Mouse (Mus musculus): Measurements from ENCODE around the gene Tbc1d8b. TPM values are rescaled to one million over a fixed set of nuclear protein-coding genes. Genes with fewer than 3 reads are reported as not detected.
"Not testable (repeated sequence)": the region's sequence is repeated elsewhere in the genome, so short reads cannot be mapped to it uniquely, and the experiment has no call there.

Tbc1d8b gene
- 7.8 and 8.2 TPM in 2 replicates for total RNA-seq (2021)
- long read RNA-seq = 0 reads

- peak; percentile 74 for DNase-seq
These were observed at the start of gene Tbc1d8b for GRCm38 (mm10) chrX:139684775-139685695. TSS of gene Tbc1d8b (plus strand) at chrX:139684996.

GRCm38 (mm10) chrX:139639744-139640143 is 45.1 kb upstream of the Tbc1d8b start:
- no peak for DNase-seq

DNA sequence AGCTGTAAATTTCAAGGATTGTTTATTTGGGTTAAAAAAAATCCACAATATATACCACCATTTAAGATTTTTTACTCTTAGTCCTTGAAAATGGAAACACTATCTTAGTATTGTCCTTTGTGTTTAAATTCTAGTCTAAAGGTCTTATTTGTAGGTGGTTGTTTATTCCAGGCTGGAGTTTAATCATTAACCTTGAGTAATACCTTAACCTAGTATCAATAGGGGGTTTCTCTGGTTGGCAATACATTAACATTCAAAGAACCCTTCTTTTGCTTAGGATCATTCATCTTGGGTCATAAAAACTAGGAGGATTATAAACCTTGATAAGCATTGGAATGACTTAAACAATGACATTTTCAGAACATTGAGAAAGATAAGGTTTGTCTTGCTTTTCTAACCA is 44.4 kb upstream of the Tbc1d8b start:
- DNase-seq = no peak

DNA sequence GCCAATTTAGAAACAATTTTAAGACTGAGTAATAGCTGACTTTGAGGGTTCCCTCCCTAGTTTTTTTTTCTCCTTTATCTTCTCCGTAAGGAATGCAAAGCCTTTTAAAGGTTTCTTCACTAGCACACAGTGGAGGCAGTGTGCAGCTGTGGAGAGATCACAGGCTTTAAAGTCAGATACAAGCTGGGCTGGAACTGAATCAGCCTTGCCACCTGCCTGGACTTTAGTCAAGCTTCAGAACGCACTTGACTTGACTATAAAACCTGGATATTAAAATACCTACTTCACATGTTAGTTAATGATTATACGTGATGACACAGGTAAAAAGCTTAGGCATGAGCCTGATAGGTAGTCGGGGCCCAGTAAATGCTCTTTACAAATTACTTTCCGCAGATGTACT is 32.6 kb upstream of the Tbc1d8b start:
- DNase-seq = no peak

- no peak for DNase-seq
These were observed 31.5 kb upstream of the Tbc1d8b start for GRCm38 (mm10) chrX:139653292-139653691.

- DNase-seq = no peak
These were observed 30.3 kb upstream of the Tbc1d8b start for GRCm38 (mm10) chrX:139654350-139655063.

DNA sequence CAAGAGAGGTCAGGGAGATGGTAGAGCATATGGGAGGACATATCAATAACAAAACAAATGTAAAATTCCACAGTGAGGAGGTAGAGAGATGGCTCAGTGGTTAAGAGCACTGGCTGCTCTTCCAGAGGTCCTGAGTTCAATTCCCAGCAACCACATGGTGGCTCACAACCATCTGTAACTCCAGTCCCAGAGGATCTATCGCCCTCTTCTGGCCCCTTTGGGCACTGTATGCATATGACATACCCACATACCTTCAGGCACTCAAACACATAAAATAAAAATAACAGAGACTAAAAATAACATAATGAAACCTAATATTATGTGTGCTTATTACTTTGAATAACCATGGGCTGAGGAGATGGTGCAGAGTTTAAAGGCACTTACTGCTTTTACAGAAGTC is 22.7 kb upstream of the Tbc1d8b start:
- DNase-seq = no peak

GRCm38 (mm10) chrX:139665829-139666228 is 19.0 kb upstream of the Tbc1d8b start:
- DNase-seq = no peak

DNA sequence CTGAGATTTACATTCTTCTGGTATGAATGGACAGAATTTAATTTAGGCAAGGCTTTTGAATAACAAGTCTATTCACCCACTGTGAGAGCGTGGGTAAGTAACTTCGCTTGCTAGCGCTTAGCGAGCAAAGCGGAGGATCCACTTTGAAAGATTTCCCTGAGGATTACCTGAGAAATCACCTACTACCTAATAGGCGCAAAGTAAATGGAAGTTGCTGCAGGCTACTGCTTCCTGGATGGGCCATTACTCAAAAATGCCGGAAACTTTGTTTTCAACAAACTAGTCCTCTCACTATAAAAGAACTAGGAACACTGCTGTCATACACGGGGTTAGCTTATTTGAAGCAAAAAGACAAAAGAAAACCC is 404 bp upstream of the Tbc1d8b start:
- DNase-seq = no peak

DNA sequence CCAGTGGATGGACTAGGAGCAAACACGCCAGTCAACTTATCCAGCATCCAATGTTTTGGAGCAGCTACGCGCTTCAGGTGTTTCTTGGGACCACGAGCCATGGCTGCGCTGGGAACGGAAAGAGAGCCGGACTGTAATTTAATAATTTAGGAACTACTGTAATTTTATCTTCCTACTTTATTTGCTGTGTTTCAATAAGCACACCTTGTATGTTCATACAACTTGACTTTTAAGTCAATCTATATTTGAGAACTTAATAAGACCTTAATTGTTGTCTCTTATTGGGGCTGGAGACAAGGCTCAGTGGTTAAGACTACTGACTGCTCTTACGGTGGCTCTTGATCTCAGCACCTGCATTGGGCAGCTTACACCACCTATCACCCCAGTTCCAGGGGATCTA is 29.6 kb downstream of the Tbc1d8b start, which contains the start of gene Gm15013:
Gm15013 (minus strand) TSS at position 101 of the 400 bp plus-strand sequence.
- DNase-seq = no peak

DNA sequence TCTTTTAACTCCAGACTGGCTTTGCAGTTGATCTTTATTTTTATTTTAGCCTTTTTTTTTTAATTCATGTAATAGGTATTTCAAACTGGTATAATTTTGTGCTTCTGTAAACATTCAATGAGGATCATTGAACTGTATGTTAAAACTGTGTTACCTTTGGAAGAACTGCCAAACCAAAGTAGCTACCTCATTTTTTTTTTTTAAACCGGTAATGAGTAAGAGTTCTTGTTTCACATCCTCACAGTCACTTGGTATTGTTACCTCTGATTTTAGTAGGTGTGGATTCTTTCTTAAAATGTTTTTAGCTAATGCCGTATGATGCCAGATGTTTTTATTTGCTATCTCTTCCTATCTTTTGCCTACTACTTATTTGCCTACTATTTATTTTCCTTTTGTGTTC is 37.6 kb downstream of the Tbc1d8b start:
- DNase-seq = no peak

- DNase-seq = no peak
These were observed 45.7 kb downstream of the Tbc1d8b start for GRCm38 (mm10) chrX:139730541-139730940.

- DNase-seq = no peak
These were observed 52.3 kb downstream of the Tbc1d8b start for GRCm38 (mm10) chrX:139737066-139737465.

DNA sequence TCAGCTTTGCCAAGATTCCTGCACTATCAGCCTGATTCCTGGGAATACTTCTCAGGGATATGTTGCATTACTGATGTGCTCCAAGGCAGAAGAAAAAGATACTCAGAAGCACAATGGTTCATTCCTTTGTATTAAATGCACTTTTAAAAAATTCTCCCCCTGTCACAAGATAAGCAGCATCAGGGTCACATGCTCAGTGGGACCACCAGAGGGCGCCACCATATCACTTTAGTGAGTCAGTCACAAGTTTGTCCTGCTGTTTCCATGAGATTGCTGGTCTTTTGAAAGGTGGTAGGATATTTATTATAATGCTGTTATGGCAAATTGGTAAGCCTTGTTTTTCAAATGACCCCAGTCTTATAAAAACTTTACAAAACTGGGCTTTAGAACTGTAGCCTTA is 67.1 kb downstream of the Tbc1d8b start:
- DNase-seq = peak; percentile 56

- DNase-seq = not testable (repeated sequence)
These were observed 73.8 kb downstream of the Tbc1d8b start for GRCm38 (mm10) chrX:139758634-139759033.

DNA sequence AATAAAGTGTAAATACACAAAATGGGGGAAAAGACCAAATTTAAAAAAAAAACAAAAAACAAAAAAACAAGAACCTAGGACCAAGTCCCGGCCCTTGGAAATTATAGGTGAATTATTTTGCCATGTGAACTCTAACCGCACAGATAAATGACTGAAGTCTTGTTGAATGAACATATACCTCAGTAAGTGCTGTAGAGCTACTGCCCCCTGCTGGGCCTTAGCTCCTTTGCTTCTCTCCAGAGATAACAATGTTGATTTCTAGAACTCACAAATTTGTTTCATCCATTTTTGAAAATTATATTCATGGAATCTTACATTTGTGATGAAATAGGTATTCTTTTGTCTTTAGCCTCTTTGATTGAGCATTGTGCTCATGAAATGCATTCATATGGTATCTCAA is 77.8 kb downstream of the Tbc1d8b start:
- peak; percentile 24 for DNase-seq

GRCm38 (mm10) chrX:139769975-139770637 is 85.3 kb downstream of the Tbc1d8b start:
- DNase-seq = no peak

GRCm38 (mm10) chrX:139774309-139775083 is 89.7 kb downstream of the Tbc1d8b start:
- peak; percentile 62 for DNase-seq

GRCm38 (mm10) chrX:139775084-139775612 is 90.4 kb downstream of the Tbc1d8b start:
- peak; percentile 68 for DNase-seq

- DNase-seq = no peak
These were observed 92.6 kb downstream of the Tbc1d8b start for GRCm38 (mm10) chrX:139777357-139777756.

GRCm38 (mm10) chrX:139778886-139779285 is 94.1 kb downstream of the Tbc1d8b start:
- DNase-seq = no peak

GRCm38 (mm10) chrX:139779401-139779800 is 94.6 kb downstream of the Tbc1d8b start:
- DNase-seq = no peak
